Mouse (Mus musculus): ENCODE results near the gene Gm9780. TPM values are rescaled to one million over a fixed set of nuclear protein-coding genes. Genes with fewer than 3 reads are reported as not detected.

Gene Gm9780
- polyA plus RNA-seq (2012; ENCODE audit: low replicate concordance), result 1.9 and 2.4 TPM in 2 replicates

DNA sequence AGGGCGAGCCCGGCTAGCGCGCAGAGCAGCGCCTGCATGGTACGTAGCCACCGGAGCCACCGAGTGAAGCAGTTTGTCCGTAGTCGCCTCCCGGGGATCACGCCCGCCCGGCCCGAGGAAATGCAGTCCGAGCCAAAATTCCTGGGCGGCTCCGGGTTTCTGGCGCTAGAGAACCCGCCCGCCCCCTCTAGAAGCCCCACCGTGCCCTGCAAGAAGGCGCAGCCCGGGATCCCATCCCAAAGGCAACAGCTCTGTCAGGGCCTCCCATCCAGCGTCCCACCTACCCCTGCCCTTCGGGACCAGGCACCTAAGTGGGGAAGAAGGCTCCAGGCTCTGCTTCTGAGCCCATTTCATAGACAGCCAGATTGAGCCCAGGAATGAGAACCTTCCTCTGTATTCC is at the start of gene Gm9780:
Gm9780 (minus strand) TSS at position 101 of the 400 bp plus-strand sequence.

DNA sequence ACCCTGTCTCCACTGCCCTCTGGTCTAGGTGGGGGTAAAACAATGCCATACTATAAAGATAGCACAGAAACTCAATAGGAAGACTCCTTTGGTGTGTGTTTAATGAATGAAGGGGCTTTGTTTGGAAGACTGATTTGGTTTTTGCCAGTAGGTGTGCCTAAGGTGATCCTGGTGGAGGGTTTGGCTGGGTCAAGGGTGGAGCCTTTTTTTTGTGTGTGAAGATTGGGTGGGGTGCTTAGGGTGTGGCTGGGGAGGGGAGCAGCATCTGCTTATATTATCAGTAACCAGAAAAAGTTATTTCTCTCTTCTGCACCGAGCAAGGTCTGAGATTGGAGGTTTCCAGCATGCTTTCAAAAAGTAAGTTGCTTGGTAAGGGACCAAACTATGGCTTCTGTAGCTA is 39.5 kb upstream of the Gm9780 start, which contains the start of gene Cphx3:
Cphx3 (plus strand) TSS at position 301 of the 400 bp plus-strand sequence.

DNA sequence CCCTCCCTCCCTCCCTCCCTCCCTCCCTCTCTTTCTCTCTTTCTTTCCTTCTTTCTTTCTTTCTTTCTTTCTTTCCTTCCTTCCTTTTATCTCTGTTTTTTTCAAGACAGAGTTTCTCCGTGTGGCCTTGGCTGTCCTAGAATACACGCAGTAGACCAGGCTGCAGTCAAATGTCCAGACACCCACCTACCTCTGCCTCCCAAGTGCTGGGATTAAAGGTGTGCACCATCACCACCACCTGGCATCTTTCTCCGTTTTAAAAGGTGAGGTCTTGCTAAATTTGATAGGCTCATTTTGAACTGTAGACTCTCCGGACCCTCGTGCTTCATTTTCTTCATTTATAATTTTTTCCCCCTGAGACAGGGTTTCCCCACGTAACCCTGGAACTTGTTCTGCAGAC is 38.7 kb upstream of the Gm9780 start, which contains the start of gene Cphx2:
Cphx2 (plus strand) TSS at position 301 of the 400 bp plus-strand sequence.

DNA sequence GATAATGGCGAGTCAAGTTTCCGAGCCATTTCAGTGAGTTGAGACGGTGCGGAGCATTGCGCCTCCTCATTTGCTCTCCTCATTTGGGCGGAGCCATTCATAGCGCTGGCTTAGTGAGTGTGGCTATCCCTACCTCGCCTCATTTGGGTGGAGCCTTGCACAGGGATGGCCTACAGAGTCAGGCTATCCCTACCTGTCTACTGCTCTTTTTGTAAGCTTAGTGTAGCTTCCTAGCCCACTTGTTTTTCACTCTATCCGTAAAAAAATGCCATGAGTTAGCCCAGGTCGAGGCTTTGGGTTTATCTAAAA is 24.8 kb upstream of the Gm9780 start, which contains the start of gene Tmem254c:
Tmem254c (minus strand) TSS at position 31 of the 309 bp plus-strand sequence.

DNA sequence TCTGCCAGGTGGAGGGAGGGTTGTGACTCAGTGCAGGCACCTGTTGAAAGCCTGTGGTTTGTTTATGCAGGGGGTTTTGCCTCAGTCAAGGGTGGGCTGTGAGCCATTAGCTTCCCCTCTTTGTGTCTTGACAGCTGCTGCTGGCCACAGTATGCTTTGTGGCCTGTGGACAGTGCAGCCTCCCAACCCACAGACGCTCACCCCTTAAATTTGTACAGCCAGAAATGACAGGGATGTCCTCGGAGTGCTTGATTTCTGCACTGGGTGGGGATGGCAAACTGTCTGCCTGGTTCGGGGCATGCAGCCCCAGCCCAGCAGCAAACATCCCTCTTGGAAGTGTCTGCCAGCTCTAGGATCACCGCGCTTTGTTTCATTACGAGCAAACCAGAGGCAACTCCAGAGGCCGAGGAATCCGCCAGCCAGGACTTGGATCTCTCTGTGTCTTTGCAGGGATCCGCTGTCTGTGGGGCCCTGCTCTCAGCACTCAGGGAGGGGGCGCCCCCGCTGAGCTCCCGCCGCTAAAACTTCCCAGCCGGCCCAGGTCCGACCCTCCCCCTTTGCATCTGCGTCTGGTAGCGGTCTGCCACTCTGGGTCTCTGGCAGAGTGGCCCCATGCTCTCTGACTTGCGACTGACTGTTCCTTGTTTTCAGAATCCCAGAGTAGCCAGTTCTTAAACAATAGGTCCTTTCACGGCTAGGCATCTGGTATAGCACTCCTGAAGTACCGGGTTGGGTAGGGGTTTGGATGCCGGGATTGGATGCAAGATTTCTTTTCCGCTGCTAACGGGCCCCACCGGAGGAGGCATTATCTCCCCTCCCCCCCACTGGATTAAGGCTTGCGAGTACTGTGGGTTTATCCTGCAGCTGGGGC is 63.9 kb downstream of the Gm9780 start, which contains the start of gene Duxbl1:
Duxbl1 (plus strand) TSS at position 207 of the 871 bp plus-strand sequence.

Other genes starting within 250 kb of the Gm9780 start
- gene Anxa11, start 200.6 kb downstream of the Gm9780 start, polyA plus RNA-seq (2012; ENCODE audit: low replicate concordance), result 128 and 147 TPM in 2 replicates
- gene Plac9a, start 139.6 kb downstream of the Gm9780 start, polyA plus RNA-seq (2012; ENCODE audit: low replicate concordance), result 0.64 TPM in 1 of 2 replicates, not detected in the other
- gene Tmem254a, start 115.0 kb downstream of the Gm9780 start, polyA plus RNA-seq (2012; ENCODE audit: low replicate concordance), result 1.2 TPM in 1 of 2 replicates, not detected in the other
- gene Cphx1, start 104.4 kb downstream of the Gm9780 start, polyA plus RNA-seq (2012; ENCODE audit: low replicate concordance), result not detected in 2 replicates
- gene Duxbl1, start 64.1 kb downstream of the Gm9780 start, polyA plus RNA-seq (2012; ENCODE audit: low replicate concordance), result not detected in 2 replicates
- 2.2 and 3.6 TPM in 2 replicates for gene Tmem254c, start 24.6 kb upstream of the Gm9780 start, polyA plus RNA-seq (2012; ENCODE audit: low replicate concordance)
- not detected in 2 replicates for gene Cphx2, start 38.8 kb upstream of the Gm9780 start, polyA plus RNA-seq (2012; ENCODE audit: low replicate concordance)
- gene Cphx3, start 39.6 kb upstream of the Gm9780 start, polyA plus RNA-seq (2012; ENCODE audit: low replicate concordance), result not detected in 2 replicates
- not detected in 2 replicates for gene Duxbl2, start 75.6 kb upstream of the Gm9780 start, polyA plus RNA-seq (2012; ENCODE audit: low replicate concordance)
- 0.75 TPM in 1 of 2 replicates, not detected in the other for gene Plac9b, start 139.8 kb upstream of the Gm9780 start, polyA plus RNA-seq (2012; ENCODE audit: low replicate concordance)
- gene Tmem254b, start 164.3 kb upstream of the Gm9780 start, polyA plus RNA-seq (2012; ENCODE audit: low replicate concordance), result 1.2 TPM in 1 of 2 replicates, not detected in the other
- not detected in 2 replicates for gene Duxbl3, start 215.3 kb upstream of the Gm9780 start, polyA plus RNA-seq (2012; ENCODE audit: low replicate concordance)

Measured in leukemia stem cell, adult 10-12 weeks (primary cell).